Mouse (Mus musculus) ES-E14 (cell line): ENCODE measurements around the gene Iqgap2. TPM values are rescaled to one million over a fixed set of nuclear protein-coding genes. Genes with fewer than 3 reads are reported as not detected.

Experiments used
- DNase-seq: peaks from one replicate; pipeline ENCODE4 v3.0.0-alpha.2; 2013; ENCODE audit warnings: low read depth, low spot score
- H3K27ac ChIP-seq: 2 replicates; pipeline ENCODE4 v1.5.1; 2012; ENCODE audit warnings: low read depth, mild to moderate bottlenecking, low read length, moderate library complexity, mixed read lengths; ENCODE audit not compliant: poor library complexity, insufficient read depth, severe bottlenecking
- H3K36me3 ChIP-seq: 2 replicates; pipeline ENCODE4 v1.6.1; 2012; ENCODE audit warnings: mild to moderate bottlenecking, low read length, moderate library complexity, mixed read lengths; ENCODE audit not compliant: control insufficient read depth, poor library complexity, insufficient read depth, severe bottlenecking
- H3K4me1 ChIP-seq, 2 experiments: fragments of 150-350 bp in 1 of 2; sonication (generic) in 1 of 2; 2 replicates each; pipeline ENCODE4 v1.6.1; 2012; ENCODE audit warnings: low read length in 2 of 2, mild to moderate bottlenecking in 1 of 2, mixed read lengths in 1 of 2; ENCODE audit not compliant: control insufficient read depth in 2 of 2, insufficient read depth in 2 of 2, poor library complexity in 1 of 2
- H3K4me3 ChIP-seq, 2 experiments: fragments of 150-350 bp in 1 of 2; sonication (generic) in 1 of 2; 2 replicates each; pipeline ENCODE4 v1.5.1; 2012; ENCODE audit warnings: low read length in 2 of 2, low read depth in 1 of 2, mild to moderate bottlenecking in 1 of 2, mixed read lengths in 1 of 2; ENCODE audit not compliant: insufficient read depth in 1 of 2, poor library complexity in 1 of 2, severe bottlenecking in 1 of 2
- H3K9ac ChIP-seq: 2 replicates; pipeline ENCODE4 v1.6.1; 2012; ENCODE audit warnings: low read depth, mild to moderate bottlenecking, low read length, mixed read lengths; ENCODE audit not compliant: poor library complexity, insufficient read depth, severe bottlenecking
- H3K9me3 ChIP-seq: fragments of 150-350 bp; sonication (generic); 2 replicates; pipeline ENCODE4 v1.6.1; 2012; ENCODE audit warnings: low read depth, mild to moderate bottlenecking, low read length; ENCODE audit not compliant: control insufficient read depth, insufficient read depth
- CHD2 ChIP-seq: IDR thresholded peaks from 2 replicates; pipeline ENCODE4 v1.6.1; 2014; ENCODE audit warnings: mild to moderate bottlenecking, low read depth, low read length, inconsistent platforms
- HCFC1 ChIP-seq: IDR thresholded peaks from 2 replicates; pipeline ENCODE4 v1.6.1; 2012; ENCODE audit warnings: low read length, inconsistent platforms, borderline replicate concordance; ENCODE audit not compliant: insufficient read depth
- MAFK ChIP-seq: IDR thresholded peaks from 2 replicates; pipeline ENCODE4 v1.6.1; 2014; ENCODE audit warnings: mild to moderate bottlenecking, low read depth, low read length, inconsistent platforms; ENCODE audit not compliant: insufficient read depth
- ZC3H11A ChIP-seq: IDR thresholded peaks from 2 replicates; pipeline ENCODE4 v1.6.1; 2012; ENCODE audit warnings: low read depth, mild to moderate bottlenecking, inconsistent platforms, low read length, borderline replicate concordance
- ZNF384 ChIP-seq: IDR thresholded peaks from 2 replicates; pipeline ENCODE4 v1.6.1; 2012; ENCODE audit warnings: low read depth, low read length, inconsistent platforms
- in situ Hi-C, 2 experiments: fragments of 600-800 bp; cut with MboI; formaldehyde crosslinking; loops; one replicate each; pipeline ENCODE4 v1.15.1; 2025; ENCODE audit warnings: low sequenced_read_pairs in 2 of 2, inconsistent platforms in 1 of 2; ENCODE audit not compliant: unreplicated experiment in 2 of 2
- total RNA-seq: library from RNA; depleted of rRNA; stranded (reverse); fragments of 300-350 nt; gene quantifications from 2 replicates; pipeline ENCODE4 v1.2.3, GENCODE M21; 2012

Iqgap2 gene
- total RNA-seq, 1 experiment, result 15.0 TPM

DNA sequence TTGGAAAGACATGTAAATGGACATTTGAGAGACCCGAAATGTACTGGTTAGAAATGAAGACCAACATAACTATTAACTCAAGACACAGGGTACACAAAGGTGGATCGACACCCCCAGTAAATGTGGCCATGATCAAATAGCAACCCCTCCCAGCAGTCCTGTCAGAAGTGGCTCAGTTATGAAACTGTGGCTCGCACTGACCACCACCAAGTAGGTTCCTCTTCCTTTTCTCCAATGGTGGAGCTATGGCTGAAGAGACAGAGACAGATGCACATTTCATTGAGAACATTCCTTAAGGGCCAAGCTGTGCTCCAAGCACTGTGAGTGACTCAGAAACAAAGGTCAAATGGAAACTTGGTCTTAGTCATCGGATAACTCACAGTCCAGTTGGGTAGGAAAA is 92.4 kb downstream of the Iqgap2 start:
- in situ Hi-C loops, result no loop called here
- Histone ChIP-seq H3K27ac (no peak overlapping the region), H3K4me3 (no peak overlapping the region), H3K9ac (no peak overlapping the region), H3K36me3 (no peaks in the 10 kb centered on the region), H3K9me3 (no peaks in the 10 kb centered on the region), H3K4me1 (no peaks in the 10 kb centered on the region)
- DNase-seq, result no peak
- no peak for TF ChIP-seq ZC3H11A
- no peak for TF ChIP-seq CHD2
- TF ChIP-seq ZNF384, result no peak
- no peak for TF ChIP-seq MAFK
- TF ChIP-seq HCFC1, result no peak

DNA sequence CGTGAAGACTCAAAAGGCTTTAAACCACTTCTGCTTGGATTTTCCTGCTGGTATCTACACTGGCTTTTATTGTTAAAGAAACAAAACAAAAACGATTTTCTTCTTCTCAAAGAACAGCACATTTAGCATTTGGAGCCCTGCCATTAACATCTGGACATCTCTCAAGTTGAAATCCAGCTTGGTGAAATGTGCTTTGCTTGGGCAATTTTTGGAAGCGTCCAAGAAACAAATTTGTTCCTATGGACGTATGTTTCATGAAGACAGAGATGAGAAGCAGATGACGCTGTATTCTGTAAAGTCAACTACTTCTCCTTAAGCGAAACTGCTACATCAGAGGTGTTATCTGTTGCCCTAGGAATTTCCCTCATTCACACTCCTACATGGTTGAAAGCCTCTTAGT is 93.0 kb downstream of the Iqgap2 start:
- Histone ChIP-seq H3K9ac (no peak overlapping the region), H3K27ac (no peak overlapping the region), H3K4me3 (no peak overlapping the region), H3K9me3 (no peaks in the 10 kb centered on the region), H3K4me1 (no peaks in the 10 kb centered on the region), H3K36me3 (no peaks in the 10 kb centered on the region)
- no peak for DNase-seq
- in situ Hi-C loops, result no loop called here
- TF ChIP-seq ZC3H11A, result no peak
- no peak for TF ChIP-seq CHD2

DNA sequence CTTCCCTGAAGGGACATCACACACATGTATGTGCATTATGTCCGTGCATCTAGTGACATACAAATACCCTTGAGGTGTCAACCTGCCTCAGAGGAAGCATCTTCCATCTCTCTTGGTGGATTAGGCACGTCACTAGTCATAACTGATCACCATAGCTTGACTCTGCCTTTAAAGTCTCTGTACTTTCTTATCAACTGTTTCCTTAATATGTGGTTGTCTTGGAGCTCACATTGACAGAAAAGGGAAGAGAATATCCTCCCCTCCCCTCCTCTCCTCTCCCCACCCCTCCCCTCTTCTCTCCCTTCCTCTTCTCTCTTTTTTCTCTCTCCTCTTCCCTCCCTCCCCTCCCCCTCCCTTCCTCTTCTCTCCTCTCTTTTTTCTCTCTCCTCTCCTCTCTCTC is 94.2 kb downstream of the Iqgap2 start:
- Histone ChIP-seq H3K9ac (no peak overlapping the region), H3K9me3 (no peaks in the 10 kb centered on the region), H3K36me3 (no peaks in the 10 kb centered on the region), H3K4me1 (no peaks in the 10 kb centered on the region), H3K4me3 (no peak overlapping the region), H3K27ac (no peak overlapping the region)
- DNase-seq, result no peak
- in situ Hi-C loops, result no loop called here
- no peak for TF ChIP-seq ZNF384
- TF ChIP-seq MAFK, result no peak
- no peak for TF ChIP-seq CHD2
- no peak for TF ChIP-seq HCFC1
- TF ChIP-seq ZC3H11A, result no peak

DNA sequence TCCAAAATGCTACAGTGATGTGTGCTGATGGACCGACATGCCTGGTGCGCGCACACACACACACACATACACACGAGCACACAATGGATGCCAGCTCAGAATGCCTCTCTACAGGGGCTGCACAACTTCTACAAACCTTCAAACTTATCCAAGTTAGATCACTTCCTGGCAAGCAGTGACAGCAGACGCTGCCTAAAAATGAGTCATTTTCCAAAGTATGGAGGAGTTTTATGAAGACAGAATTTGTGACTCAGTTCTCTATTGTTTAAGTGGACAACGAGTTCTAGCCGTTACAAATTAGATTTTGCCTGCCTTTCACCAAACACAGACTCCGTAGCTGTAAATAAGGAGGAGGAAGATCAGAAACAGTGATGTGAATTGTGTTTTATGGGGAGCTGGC is 97.4 kb downstream of the Iqgap2 start:
- no peak overlapping the region for H3K4me3 ChIP-seq
- TF ChIP-seq ZNF384 (no peak), CHD2 (no peak), ZC3H11A (no peak), HCFC1 (no peak), MAFK (no peak)
- H3K9ac ChIP-seq, result no peak overlapping the region
- in situ Hi-C loops, result no loop called here
- no peaks in the 10 kb centered on the region for H3K9me3 ChIP-seq
- H3K4me1 ChIP-seq, result 0 out of 4 replicates have a peak, but pooled peaks cover 0 to 1% of the 10 kb centered on the region in 2 experiments
- no peaks in the 10 kb centered on the region for H3K36me3 ChIP-seq
- H3K27ac ChIP-seq, result no peak overlapping the region
- no peak for DNase-seq

DNA sequence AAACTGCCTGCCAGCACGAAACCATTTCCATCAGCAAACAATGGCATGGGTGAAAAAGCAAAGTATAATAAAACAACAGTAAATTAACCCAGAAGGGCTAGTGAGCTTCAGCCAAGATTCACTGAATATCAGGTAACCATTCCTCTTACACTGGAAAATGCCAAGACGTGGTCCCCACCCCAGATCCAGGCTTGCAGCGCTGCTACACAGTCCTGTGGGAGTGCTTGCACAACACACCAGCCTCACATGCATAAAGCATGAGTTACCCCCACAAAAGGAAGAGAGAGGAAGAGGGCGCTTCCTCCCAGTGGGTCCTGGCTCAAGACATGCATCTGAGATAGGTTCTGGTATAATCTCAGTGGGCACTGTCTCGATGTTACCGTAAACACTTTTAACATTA is 100.8 kb downstream of the Iqgap2 start:
- Histone ChIP-seq H3K9ac (no peak overlapping the region), H3K36me3 (no peaks in the 10 kb centered on the region), H3K27ac (no peak overlapping the region), H3K4me1 (0 out of 4 replicates have a peak, but pooled peaks cover 0 to 1% of the 10 kb centered on the region in 2 experiments), H3K4me3 (no peak overlapping the region), H3K9me3 (no peaks in the 10 kb centered on the region)
- TF ChIP-seq CHD2 (no peak), ZNF384 (no peak), ZC3H11A (no peak)
- no peak for DNase-seq
- in situ Hi-C loops, result no loop called here
